Mouse (Mus musculus) megakaryocyte, embryonic 14.5 days (primary cell): Measurements from ENCODE around the gene Hist1h2bk.

Experiments
- FLI1 ChIP-seq: IDR thresholded peaks from 2 replicates; pipeline ENCODE4 v1.6.1; 2012; ENCODE audit warnings: low read length, inconsistent platforms, mixed read lengths
- GATA1 ChIP-seq: IDR thresholded peaks from 3 replicates; pipeline ENCODE4 v1.6.1; 2012; ENCODE audit warnings: mixed read lengths, low read length, inconsistent platforms, borderline replicate concordance

GRCm38 (mm10) chr13:22049737-22050440 lies 14.2 kb downstream of the Hist1h2bk start:
- TF ChIP-seq GATA1 (no peak), FLI1 (no peak)
